Mouse (Mus musculus): Measurements from ENCODE around the gene Igfbp3.
"Not testable (repeated sequence)": the region's sequence is repeated elsewhere in the genome, so short reads cannot be mapped to it uniquely, and the experiment has no call there.

The Igfbp3 gene

DNA sequence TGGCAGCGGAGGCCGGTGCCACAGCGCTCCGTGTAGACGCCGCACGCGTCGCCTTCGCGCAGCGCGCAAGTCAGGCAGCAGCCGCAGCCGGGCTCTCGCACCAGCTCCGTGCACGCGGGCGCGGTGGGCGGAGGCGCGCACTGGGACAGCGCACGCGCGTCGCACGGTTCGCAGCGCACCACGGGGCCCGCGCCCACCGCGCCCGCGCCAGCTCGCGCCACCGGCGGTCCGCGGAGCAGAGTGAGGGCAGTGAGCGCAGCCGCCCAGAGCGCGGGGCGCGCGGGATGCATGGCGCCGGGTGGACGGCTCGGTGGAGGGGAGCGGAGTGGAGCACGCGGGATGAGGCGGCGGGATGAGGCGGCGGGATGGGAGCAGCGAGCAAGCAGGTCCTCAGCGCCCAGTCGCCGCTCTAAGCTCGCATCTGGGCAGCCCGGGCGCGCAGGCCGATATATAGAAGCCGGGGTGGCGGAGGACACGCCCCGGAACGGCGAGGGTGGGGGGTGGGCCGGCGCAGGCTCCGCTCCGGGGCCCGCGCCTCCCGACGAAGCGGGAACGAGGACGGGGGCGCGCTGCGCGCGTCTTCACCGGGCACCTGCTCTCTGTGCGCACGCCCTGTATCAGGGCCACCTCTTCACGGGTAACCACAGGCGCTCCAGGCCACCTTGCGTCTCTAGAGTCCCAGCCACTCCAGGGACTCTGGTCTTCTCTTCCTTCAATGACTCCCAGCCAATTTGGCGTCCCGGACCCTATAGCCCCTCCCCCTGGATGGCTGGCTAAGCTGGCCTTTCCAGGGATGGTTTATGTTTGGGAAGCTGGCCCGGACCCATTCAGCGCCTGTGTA, at the start of gene Igfbp3:
TSS of gene Igfbp3 (minus strand) at position 423 of the 841 bp plus-strand sequence.
- no peak for DNase-seq (ENCODE audit: low read depth)

DNA sequence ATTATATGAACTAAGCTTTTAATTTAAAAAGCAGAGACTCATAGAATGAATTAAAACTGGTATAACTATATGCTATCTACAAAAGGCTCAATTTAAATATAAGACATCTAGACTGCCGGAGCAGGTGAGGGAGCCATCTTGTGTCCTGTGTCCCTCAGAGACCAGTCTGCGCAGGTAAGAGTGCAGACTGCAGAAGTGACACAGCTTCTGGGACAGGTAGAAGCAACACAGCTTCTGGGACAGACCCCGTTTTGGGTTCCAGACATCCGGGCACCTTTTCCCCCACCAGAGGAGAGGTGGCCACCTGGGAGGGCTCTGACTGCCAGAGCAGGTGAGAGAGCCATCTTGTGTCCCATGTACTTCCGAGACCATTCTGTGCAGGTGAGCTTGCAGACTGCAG, 37.1 kb upstream of the Igfbp3 start:
- DNase-seq (ENCODE audit: low read depth), result no peak

DNA sequence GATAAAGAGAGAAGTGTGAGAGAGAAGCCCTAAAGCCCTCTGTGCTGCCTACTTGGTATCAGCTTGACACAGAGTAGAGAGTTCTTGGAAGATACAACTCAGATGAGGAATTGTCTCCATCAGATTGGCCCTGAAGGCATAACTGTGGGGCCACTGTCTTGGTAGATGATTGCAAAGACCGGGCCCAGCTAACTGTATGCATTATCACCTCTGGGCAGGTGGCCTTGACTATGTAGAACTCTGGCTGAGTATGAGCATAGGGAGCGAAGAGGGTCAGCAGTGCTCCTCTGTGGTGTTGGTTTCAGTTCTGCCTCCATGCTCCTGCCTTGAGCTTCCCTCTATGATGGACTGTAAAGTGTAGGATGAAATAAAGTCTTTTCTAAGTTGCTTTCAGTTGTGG, 36.7 kb upstream of the Igfbp3 start:
- no peak for DNase-seq (ENCODE audit: low read depth)

- no peak for DNase-seq (ENCODE audit: low read depth)
Observed at GRCm38 (mm10) chr11:7244782-7245181, 31.1 kb upstream of the Igfbp3 start.

DNA sequence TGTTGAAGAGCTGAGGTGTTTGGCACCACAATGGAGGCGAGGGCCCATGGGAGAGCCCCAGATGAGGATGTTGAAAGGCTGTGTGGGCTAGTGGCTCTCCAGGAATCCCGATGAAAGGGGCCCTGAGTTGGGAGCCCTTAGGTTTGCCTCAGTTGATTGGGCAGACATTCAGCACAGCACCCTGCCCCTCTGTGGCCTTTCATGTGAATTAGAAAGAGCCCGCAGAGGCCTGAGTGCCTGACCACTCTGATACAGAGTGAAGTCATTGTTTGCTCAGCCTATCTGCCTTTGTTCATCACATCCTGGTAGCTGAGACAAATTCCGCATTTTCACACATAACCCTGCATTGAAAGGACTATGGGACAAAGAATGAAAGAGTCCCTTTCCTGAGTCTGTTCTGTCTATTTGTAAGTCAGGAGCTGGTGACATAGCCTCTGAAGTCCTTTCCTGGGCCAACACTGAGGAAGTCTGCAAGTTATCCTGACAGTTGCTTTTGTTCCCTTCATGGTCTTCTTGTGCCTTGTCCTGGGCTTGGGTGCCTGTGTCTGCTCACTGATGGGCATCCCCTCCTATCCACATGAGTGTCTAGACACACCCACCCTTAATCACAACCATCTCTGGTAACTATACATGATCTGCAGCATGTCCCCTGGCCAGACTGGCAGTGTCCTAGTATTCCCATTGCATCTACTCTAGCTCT, 25.5 kb upstream of the Igfbp3 start:
- DNase-seq (ENCODE audit: low read depth), result no peak

DNA sequence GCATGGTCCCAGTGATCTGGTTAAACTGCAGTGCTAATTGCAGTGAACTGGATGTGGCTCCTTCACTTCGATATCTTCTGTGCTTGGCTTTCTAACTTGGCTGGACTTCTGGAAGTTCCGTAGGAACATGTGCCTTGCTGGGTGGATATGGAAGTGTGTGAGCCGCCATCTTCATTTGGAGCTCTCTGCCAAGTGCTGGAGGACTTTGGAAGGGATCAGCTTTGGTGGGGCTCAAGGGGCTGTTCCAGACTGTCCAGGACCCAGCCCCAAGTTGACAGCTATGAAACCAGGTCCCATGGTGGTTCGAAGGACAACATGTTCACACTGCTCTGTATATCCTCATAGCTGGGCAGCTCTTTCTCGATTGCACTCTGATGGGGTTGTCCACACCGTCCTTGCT, 24.8 kb upstream of the Igfbp3 start:
- DNase-seq (ENCODE audit: low read depth), result no peak

DNA sequence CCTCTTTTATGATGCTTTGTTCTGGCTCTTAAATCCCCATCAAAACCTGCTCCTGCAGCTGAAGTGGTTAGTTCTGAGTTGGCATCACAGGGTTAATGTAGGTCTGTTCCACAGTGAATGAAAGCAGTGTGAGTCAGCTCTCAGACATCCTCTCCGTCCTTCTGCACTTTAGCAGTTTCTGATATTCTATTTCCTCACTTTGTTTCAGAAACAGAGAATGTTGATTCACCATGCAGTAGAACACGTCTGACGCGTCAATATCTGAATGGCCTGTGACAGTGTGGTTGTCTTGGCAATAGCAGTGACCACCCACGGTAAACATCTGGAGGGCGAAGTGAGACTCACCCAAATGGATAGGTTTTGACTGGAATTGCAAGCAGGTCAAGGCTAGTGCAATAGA, 24.0 kb upstream of the Igfbp3 start:
- no peak for DNase-seq (ENCODE audit: low read depth)

- no peak for DNase-seq (ENCODE audit: low read depth)
Observed at GRCm38 (mm10) chr11:7236751-7237150, 23.0 kb upstream of the Igfbp3 start.

GRCm38 (mm10) chr11:7234981-7235609, 21.4 kb upstream of the Igfbp3 start:
- no peak for DNase-seq (ENCODE audit: low read depth)

DNA sequence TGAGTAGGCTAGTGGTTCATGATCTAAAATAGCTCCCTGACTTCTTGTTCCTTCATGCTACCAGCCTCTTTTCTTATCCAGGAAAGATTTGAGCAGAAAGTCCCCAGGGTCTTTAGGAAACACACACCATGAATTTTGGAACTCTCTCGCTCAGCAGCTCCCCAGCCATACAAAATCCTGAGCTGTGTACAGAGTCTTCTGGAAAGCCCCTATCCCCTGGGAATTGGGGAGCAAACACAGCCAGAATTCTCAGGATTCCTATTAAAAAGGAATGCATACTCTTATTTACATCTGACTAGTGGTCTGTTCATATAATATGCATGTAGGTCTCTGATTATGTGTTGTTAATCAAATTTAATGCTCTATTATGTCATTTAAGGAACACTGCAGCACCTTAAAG, 20.7 kb upstream of the Igfbp3 start:
- DNase-seq (ENCODE audit: low read depth), result no peak

DNA sequence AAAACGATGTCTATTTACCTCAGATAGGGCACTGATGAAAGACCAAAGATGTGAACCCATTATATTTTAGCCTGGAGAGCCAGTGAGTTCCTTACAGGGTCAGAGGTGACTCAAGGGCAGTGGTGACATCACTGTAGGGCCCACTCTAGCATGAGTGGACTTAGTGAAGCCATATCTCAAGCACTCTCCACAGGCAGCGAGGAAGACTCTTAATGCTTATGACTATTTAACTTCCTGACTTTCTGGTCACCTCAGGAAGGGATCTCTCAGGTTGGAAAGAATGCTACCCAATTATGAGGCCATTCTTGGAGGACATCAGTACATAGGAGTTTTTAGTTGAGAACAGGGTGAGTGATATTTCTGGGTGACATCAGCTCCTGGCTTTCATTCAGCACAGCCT, 19.6 kb upstream of the Igfbp3 start:
- DNase-seq (ENCODE audit: low read depth), result no peak

GRCm38 (mm10) chr11:7231958-7232357, 18.2 kb upstream of the Igfbp3 start:
- DNase-seq (ENCODE audit: low read depth), result no peak

DNA sequence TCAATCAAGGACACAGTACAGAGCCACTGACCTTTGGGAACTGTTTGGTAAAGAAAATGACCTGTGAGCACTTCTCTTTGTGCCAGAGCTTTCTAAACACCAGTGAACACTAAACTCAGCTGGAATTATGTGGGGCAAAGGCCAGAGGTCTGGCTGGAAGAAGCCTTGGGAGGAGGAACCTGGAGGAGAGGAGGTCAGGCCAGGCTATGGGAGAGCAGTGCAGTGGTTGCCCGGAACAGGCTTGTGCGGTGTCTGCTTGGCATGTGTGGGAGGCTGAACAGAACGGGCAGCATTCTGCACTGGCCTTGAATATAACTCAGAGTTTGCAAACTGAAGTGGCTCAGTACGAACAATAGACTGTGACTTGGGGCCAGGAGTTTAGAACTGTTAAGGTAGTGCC, 16.3 kb upstream of the Igfbp3 start:
- DNase-seq (ENCODE audit: low read depth), result no peak

- DNase-seq (ENCODE audit: low read depth), result no peak
Observed at GRCm38 (mm10) chr11:7228107-7228506, 14.4 kb upstream of the Igfbp3 start.

- DNase-seq (ENCODE audit: low read depth), result no peak
Observed at GRCm38 (mm10) chr11:7226810-7227550, 13.3 kb upstream of the Igfbp3 start.

DNA sequence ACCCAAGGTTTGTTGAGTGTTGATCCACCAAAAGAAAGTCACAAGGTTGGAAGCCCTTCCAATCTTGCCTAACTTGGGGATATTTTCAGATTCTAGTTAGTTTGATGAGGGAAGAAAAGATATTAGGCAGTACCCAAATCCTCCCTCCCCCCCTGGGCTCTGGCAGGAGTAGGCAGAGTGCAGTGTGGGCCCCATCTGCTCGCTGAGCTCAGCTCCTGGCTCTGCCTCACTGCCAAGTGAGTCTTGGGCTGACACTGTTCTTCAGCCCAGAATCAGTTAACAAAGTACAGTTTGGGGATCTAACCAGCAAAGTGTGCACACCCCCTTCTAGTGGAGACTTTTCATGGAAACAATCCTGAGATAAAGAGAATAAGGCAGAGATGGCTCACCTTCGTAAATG, 12.5 kb upstream of the Igfbp3 start:
- DNase-seq (ENCODE audit: low read depth), result no peak

DNA sequence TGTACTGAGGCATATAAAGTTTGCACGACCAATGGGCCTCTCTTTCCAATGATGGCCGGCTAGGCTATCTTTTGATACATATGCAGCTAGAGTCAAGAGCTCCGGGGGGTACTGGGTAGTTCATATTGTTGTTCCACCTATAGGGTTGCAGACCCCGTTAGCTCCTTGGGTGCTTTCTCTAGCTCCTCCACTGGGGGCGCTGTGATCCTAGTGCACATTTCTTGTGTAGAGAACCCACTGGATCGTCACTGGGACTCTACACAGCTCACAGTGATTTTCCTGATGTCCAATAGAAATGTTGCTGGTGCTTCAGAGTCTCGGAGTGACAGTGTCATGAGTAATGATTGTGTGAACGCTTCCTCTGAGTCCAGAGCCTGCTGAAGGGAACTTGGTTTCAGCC, 8.1 kb upstream of the Igfbp3 start:
- not testable (repeated sequence) for DNase-seq (ENCODE audit: low read depth)

- peak; percentile 23 for DNase-seq (ENCODE audit: low read depth)
Observed at GRCm38 (mm10) chr11:7215703-7216102, 2.0 kb upstream of the Igfbp3 start.

DNA sequence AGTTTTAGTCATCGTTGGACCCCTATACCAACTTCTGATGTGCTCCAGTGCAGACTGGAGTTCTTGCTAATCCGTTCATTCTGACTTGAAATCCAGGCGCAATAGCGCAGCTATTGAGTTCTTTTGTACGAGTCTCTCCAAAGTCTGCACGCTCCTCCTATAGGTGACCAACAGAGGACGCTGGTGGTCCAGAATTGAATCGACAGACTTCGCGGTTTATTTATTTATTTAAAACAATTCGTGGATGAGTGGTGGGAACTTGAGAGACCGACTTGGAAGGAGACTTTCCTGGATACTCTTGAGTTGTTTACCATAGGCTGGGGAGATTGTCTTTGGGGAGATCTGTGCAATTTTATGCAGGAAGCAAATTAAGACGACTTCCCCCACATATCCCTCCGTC, 1.0 kb upstream of the Igfbp3 start:
- no peak for DNase-seq (ENCODE audit: low read depth)

- no peak for DNase-seq (ENCODE audit: low read depth)
Observed at GRCm38 (mm10) chr11:7214342-7214660, 578 bp upstream of the Igfbp3 start.

- no peak for DNase-seq (ENCODE audit: low read depth)
Observed at GRCm38 (mm10) chr11:7213161-7213500, 592 bp downstream of the Igfbp3 start.

- no peak for DNase-seq (ENCODE audit: low read depth)
Observed at GRCm38 (mm10) chr11:7212126-7212798, 1.5 kb downstream of the Igfbp3 start.
